Mouse (Mus musculus) bone marrow macrophage, adult 2 months (primary cell): ENCODE data around the gene Kmt2e.

Experiments
- CTCF ChIP-seq: IDR thresholded peaks from 2 replicates; pipeline ENCODE4 v1.5.1; 2012; ENCODE audit warnings: low read depth, mild to moderate bottlenecking, low read length, moderate library complexity
- POLR2A ChIP-seq: IDR thresholded peaks from 2 replicates; pipeline ENCODE4 v1.6.1; 2012; ENCODE audit warnings: mild to moderate bottlenecking, low read depth, low read length, borderline replicate concordance

- TF ChIP-seq CTCF, result no peak
- no peak for TF ChIP-seq POLR2A
These were observed at the start of gene Kmt2e for GRCm38 (mm10) chr5:23433720-23434597.
